Mouse (Mus musculus) kidney, adult 2 months (tissue): ENCODE results near the gene Prkce. TPM values are rescaled to one million over a fixed set of nuclear protein-coding genes. Genes with fewer than 3 reads are reported as not detected.

Source experiments
- DNase-seq: peaks from one replicate; pipeline ENCODE4 v3.0.0; 2021
- H3K27ac ChIP-seq: fragments of 200-500 bp; 2 replicates; pipeline ENCODE4 v1.5.1; 2012; ENCODE audit warnings: low read depth, low read length, control low read depth, inconsistent platforms; ENCODE audit not compliant: insufficient read depth
- H3K27me3 ChIP-seq: fragments of 200-500 bp; replicated peaks from 2 replicates; pipeline ENCODE4 v1.6.1; 2012; ENCODE audit warnings: mild to moderate bottlenecking, moderate library complexity, low read length, inconsistent platforms; ENCODE audit not compliant: control insufficient read depth, insufficient read depth
- H3K36me3 ChIP-seq: fragments of 200-500 bp; 2 replicates; pipeline ENCODE4 v1.6.1; 2012; ENCODE audit warnings: mild to moderate bottlenecking, moderate library complexity, low read length, inconsistent platforms; ENCODE audit not compliant: control insufficient read depth, insufficient read depth
- H3K4me1 ChIP-seq: fragments of 200-500 bp; 2 replicates; pipeline ENCODE4 v1.6.1; 2011; ENCODE audit warnings: low read length; ENCODE audit not compliant: control insufficient read depth, insufficient read depth
- H3K4me3 ChIP-seq: fragments of 200-500 bp; 2 replicates; pipeline ENCODE4 v1.5.1; 2011; ENCODE audit warnings: mild to moderate bottlenecking, low read depth, low read length, control low read depth; ENCODE audit not compliant: insufficient read depth
- CTCF ChIP-seq: fragments of 200-500 bp; conservative IDR thresholded peaks from 2 replicates; pipeline ENCODE4 v1.5.1; 2011; ENCODE audit warnings: low read depth, mild to moderate bottlenecking, control low read depth, low read length, moderate library complexity, mixed read lengths; ENCODE audit not compliant: insufficient read depth, insufficient read length
- POLR2A ChIP-seq: fragments of 200-500 bp; IDR thresholded peaks from one replicate; pipeline ENCODE4 v1.6.1; 2011; ENCODE audit warnings: low read depth, low read length, control low read depth
- WGBS: fragments of 180-500 bp; shearing (Covaris S2); methylation state at CpG from one replicate; pipeline ENCODE4 v1.1.7; 2018; 5-methylcytosine and 5-hydroxymethylcytosine counted together
- polyA plus RNA-seq: library from polyadenylated mRNA; depleted of rRNA; stranded (reverse); fragments of >200 nt; gene quantifications from 2 replicates; pipeline ENCODE4 v1.2.3, GENCODE M21; 2012

Gene Prkce
- polyA plus RNA-seq, 1 experiment = 6.1 TPM

DNA sequence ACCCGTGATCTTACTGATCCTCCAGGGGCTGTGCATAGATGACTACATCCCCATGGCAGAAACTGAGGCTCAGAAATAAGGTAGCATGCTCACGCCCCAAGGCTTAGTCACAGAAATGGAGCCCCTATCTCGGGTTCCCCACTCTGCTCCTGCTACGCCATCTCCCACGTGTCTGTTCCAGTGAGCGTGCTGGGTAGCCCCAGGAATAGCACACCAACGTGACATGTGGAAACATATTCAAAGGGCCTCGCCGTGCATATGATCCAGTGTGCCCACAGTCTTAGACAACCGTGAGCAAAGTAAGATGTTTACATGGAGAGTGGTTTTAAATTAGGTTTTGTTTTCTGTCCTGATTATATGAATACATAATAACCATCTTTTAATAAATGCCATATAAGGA, 315.1 kb downstream of the Prkce start:
- Histone ChIP-seq H3K36me3 (no peaks in the 10 kb centered on the region), H3K27ac (no peak overlapping the region), H3K4me1 (no peaks in the 10 kb centered on the region), H3K4me3 (no peak overlapping the region), H3K27me3 (no peaks in the 10 kb centered on the region)
- DNase-seq = no peak
- WGBS = 82% methylated on average over 10 of the region's 10 CpGs
- TF ChIP-seq POLR2A (no peak), CTCF (no peak)

GRCm38 (mm10) chr17:86484087-86484737, 316.6 kb downstream of the Prkce start:
- Histone ChIP-seq H3K27ac (no peak overlapping the region), H3K36me3 (no peaks in the 10 kb centered on the region), H3K27me3 (no peaks in the 10 kb centered on the region), H3K4me1 (no peaks in the 10 kb centered on the region), H3K4me3 (no peak overlapping the region)
- WGBS = 2% methylated on average over 3 of the region's 3 CpGs
- DNase-seq = peak; percentile 90
- no peak for TF ChIP-seq POLR2A
- TF ChIP-seq CTCF = peak; percentile 84

DNA sequence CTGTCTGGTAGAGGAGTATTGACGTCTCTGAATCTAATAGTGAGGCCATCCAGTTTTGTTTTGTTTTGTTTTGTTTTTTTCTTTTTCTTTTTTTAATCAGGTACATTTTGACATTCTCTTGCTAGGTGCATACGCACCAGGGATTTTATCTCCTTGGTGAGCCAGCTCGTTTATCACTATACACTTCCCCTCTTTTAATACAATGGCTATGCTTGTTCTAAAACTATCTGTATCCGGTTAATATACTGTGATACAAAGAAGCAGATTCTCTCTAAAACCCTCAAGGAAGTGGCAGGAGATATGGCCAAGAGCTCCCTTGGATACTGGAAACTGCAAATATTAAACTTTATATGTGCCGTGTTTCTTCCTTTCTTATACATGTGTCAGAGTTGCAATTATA, 319.1 kb downstream of the Prkce start:
- Histone ChIP-seq H3K27ac (no peak overlapping the region), H3K36me3 (no peaks in the 10 kb centered on the region), H3K27me3 (no peaks in the 10 kb centered on the region), H3K4me1 (no peaks in the 10 kb centered on the region), H3K4me3 (no peak overlapping the region)
- DNase-seq = no peak
- no peak for TF ChIP-seq POLR2A
- no peak for TF ChIP-seq CTCF
- 86% methylated on average over 5 of the region's 5 CpGs for whole genome bisulfite sequencing

GRCm38 (mm10) chr17:86487450-86487849, 319.9 kb downstream of the Prkce start:
- H3K36me3 ChIP-seq = no peaks in the 10 kb centered on the region
- no peak for DNase-seq
- no peak for TF ChIP-seq CTCF
- no peak for TF ChIP-seq POLR2A
- WGBS = 87% methylated on average over 3 of the region's 3 CpGs
- no peak overlapping the region for H3K4me3 ChIP-seq
- H3K4me1 ChIP-seq = no peaks in the 10 kb centered on the region
- no peak overlapping the region for H3K27ac ChIP-seq
- H3K27me3 ChIP-seq = no peaks in the 10 kb centered on the region

- DNase-seq = no peak
- H3K27ac ChIP-seq = no peak overlapping the region
- no peaks in the 10 kb centered on the region for H3K36me3 ChIP-seq
- H3K4me1 ChIP-seq = no peaks in the 10 kb centered on the region
- H3K27me3 ChIP-seq = no peaks in the 10 kb centered on the region
- no peak for TF ChIP-seq CTCF
- no peak for TF ChIP-seq POLR2A
- 89% methylated on average over 10 of the region's 10 CpGs for WGBS
- H3K4me3 ChIP-seq = no peak overlapping the region
Measured at GRCm38 (mm10) chr17:86489827-86490226, 322.2 kb downstream of the Prkce start.

- Histone ChIP-seq H3K36me3 (no peaks in the 10 kb centered on the region), H3K4me1 (no peaks in the 10 kb centered on the region), H3K4me3 (no peak overlapping the region), H3K27me3 (no peaks in the 10 kb centered on the region), H3K27ac (no peak overlapping the region)
- no peak for DNase-seq
- WGBS = 64% methylated on average over 7 of the region's 7 CpGs
- TF ChIP-seq POLR2A (no peak), CTCF (no peak)
Measured at GRCm38 (mm10) chr17:86492376-86492775, 324.8 kb downstream of the Prkce start.

DNA sequence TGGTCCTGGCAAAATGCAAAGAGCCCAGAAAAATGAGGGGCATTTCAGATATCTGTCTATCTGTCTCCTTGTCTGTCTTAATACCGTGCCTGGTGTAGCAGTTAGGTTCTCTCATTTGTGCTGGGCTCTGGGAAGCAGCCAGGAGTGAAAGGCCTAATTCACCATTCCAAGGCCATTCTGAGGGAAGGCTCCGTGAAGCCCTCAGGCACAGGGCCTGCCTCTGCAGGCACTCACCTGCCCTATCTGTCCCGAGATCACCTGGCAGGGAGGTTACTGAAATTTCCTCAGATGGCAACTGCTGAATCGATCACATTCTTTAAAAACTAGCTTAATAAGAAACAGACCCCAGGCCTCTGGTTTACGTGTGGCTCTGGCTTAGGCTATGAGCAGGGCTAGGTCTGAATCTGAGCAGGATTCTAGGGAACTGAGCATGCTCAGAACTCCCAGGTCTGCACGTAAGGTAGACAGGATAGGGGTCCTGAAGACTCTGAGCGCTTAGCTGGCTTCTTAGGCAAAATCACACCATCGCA, 326.4 kb downstream of the Prkce start:
- no peak overlapping the region for H3K27ac ChIP-seq
- 73% methylated on average over 8 of the region's 8 CpGs for WGBS
- DNase-seq = peak; percentile 31
- H3K36me3 ChIP-seq = no peaks in the 10 kb centered on the region
- TF ChIP-seq POLR2A = no peak
- TF ChIP-seq CTCF = no peak
- no peaks in the 10 kb centered on the region for H3K27me3 ChIP-seq
- H3K4me1 ChIP-seq = peaks cover 4% of the 10 kb centered on the region; the same call in 1 of the 2 replicates
- H3K4me3 ChIP-seq = no peak overlapping the region
